Mouse (Mus musculus) embryonic facial prominence, embryonic 13.5 days (tissue): ENCODE data around the gene Rnase11. TPM values are rescaled to one million over a fixed set of nuclear protein-coding genes. Genes with fewer than 3 reads are reported as not detected.
A peak's percentile ranks its signal among the peaks of the same experiment; 100 is the strongest.
"Not testable (repeated sequence)": the region's sequence is repeated elsewhere in the genome, so short reads cannot be mapped to it uniquely, and the experiment has no call there.

ENCODE experiments used
- ATAC-seq: fragments of 200-750 bp; cut with Nextera tagmentation; 2 replicates; pipeline ENCODE4 v1.8.0; 2017; ENCODE audit warnings: low read depth; ENCODE audit not compliant: insufficient number of reproducible peaks, insufficient read depth, low FRiP score, low TSS enrichment
- H3K27ac ChIP-seq: fragments of 300-500 bp; sonication (generic); 2 replicates; pipeline ENCODE4 v1.5.1; 2015; ENCODE audit warnings: moderate library complexity, mild to moderate bottlenecking, inconsistent platforms
- H3K27me3 ChIP-seq: fragments of 300-500 bp; sonication (generic); 2 replicates; pipeline ENCODE4 v1.6.1; 2015; ENCODE audit warnings: mild to moderate bottlenecking, inconsistent platforms
- H3K36me3 ChIP-seq: fragments of 300-500 bp; sonication (generic); 2 replicates; pipeline ENCODE4 v1.6.1; 2015; ENCODE audit warnings: mild to moderate bottlenecking, inconsistent platforms
- H3K4me1 ChIP-seq: fragments of 300-500 bp; sonication (generic); 2 replicates; pipeline ENCODE4 v1.6.1; 2015; ENCODE audit warnings: inconsistent platforms
- H3K4me2 ChIP-seq: fragments of 300-500 bp; sonication (generic); 2 replicates; pipeline ENCODE4 v1.6.1; 2015; ENCODE audit warnings: moderate library complexity, mild to moderate bottlenecking, inconsistent platforms
- H3K4me3 ChIP-seq: fragments of 300-500 bp; sonication (generic); 2 replicates; pipeline ENCODE4 v1.5.1; 2015; ENCODE audit warnings: mild to moderate bottlenecking, inconsistent platforms
- H3K9ac ChIP-seq: fragments of 300-500 bp; sonication (generic); 2 replicates; pipeline ENCODE4 v1.6.1; 2015; ENCODE audit warnings: mild to moderate bottlenecking, inconsistent platforms
- H3K9me3 ChIP-seq: fragments of 300-500 bp; sonication (generic); 2 replicates; pipeline ENCODE4 v1.6.1; 2016; ENCODE audit warnings: inconsistent platforms
- WGBS: fragments of 180-500 bp; shearing (Covaris S2); methylation state at CpG from one replicate; pipeline ENCODE4 v1.1.7; 2015; ENCODE audit warnings: mixed read lengths; 5-methylcytosine and 5-hydroxymethylcytosine counted together
- polyA plus RNA-seq: library from polyadenylated mRNA; unstranded; fragments of >200 nt; fragmentation: Nextera tagmentation; extraction: Ambion mirVana; gene quantifications from 2 replicates; pipeline ENCODE4 v1.2.1, GENCODE M21; 2015

Rnase11 gene
- polyA plus RNA-seq = not detected in 2 replicates

DNA sequence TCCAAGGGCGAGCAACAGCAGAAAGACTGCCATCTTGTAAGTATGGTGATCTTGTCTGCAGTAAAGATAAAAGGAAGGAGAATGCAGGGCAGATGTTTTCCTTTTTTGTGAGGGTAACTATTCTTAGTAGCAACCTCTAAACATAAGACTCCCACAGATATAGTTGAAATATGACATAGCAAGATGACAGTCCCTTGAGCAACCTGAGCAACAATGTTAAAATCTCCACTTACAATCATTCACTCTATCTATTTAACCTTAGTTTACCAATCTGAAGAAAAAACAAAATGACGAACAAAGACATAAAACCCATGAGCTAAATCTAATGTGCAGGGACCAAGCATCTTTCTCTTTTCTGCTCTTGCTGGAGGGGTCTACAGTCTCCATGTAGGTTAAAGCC is at the start of gene Rnase11:
Rnase11 (minus strand) TSS at position 101 of the 400 bp plus-strand sequence.
- Histone ChIP-seq H3K27ac (no peak within 1 kb of the TSS), H3K4me2 (no peak within 1 kb of the TSS), H3K4me1 (peaks cover 5% of the 10 kb centered on the region; the same call in 1 of the 2 replicates), H3K9me3 (no peaks in the 10 kb centered on the region), H3K9ac (no peak within 1 kb of the TSS), H3K4me3 (no peak within 1 kb of the TSS), H3K27me3 (no peaks in the 10 kb centered on the region), H3K36me3 (no peaks in the 10 kb centered on the region)
- ATAC-seq = no peak
- WGBS = 78% methylated on average over 2 of the region's 2 CpGs

DNA sequence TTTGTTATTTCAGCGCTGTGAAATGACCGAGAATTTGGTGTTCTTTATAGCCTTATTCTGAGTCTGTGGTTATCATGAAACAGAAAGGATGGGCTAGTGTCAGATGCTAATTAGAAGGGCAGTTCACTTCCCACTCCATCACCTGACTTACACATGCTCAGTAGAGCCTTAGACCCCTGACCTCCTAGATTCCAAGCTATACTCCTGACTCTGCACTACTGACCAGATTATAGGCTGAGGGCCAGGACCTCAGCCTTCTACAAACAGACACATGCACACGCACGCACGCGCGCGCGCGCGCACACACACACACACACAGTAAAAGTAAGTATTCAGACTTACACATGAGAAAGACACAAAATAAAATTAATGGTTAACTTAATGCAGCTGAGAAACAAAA is 49.0 kb upstream of the Rnase11 start:
- H3K4me2 ChIP-seq = no peak overlapping the region
- no peaks in the 10 kb centered on the region for H3K4me1 ChIP-seq
- 94% methylated on average over 11 of the region's 11 CpGs for WGBS
- no peaks in the 10 kb centered on the region for H3K36me3 ChIP-seq
- H3K9ac ChIP-seq = no peak overlapping the region
- H3K4me3 ChIP-seq = no peak overlapping the region
- H3K27ac ChIP-seq = no peak overlapping the region
- ATAC-seq = no peak
- H3K27me3 ChIP-seq = no peaks in the 10 kb centered on the region
- no peaks in the 10 kb centered on the region for H3K9me3 ChIP-seq

DNA sequence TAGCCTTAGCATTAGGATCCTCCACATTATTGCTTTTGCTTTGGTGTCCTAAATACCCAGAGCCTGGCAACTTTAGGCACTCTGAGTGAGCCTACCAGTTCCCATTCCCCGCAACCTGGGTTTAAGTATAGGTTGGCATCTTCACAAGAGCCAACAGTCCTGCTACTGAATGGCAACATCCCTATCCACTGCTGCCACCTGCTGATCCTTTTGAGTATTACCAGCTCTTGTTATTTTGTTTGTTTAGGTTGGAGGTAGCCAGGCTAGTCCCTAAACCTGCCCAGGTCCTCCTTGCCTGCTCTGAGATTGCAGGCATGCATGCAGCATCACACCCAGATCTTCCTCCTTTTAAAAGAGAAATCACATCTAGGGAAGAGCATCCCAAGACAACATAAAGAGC is 48.3 kb upstream of the Rnase11 start:
- WGBS = 25% methylated on average over 1 of the region's 1 CpGs
- H3K4me3 ChIP-seq, H3K4me1 ChIP-seq, ATAC-seq, H3K27me3 ChIP-seq, H3K9ac ChIP-seq, H3K4me2 ChIP-seq, H3K36me3 ChIP-seq, H3K9me3 ChIP-seq, H3K27ac ChIP-seq: not testable (repeated sequence)

DNA sequence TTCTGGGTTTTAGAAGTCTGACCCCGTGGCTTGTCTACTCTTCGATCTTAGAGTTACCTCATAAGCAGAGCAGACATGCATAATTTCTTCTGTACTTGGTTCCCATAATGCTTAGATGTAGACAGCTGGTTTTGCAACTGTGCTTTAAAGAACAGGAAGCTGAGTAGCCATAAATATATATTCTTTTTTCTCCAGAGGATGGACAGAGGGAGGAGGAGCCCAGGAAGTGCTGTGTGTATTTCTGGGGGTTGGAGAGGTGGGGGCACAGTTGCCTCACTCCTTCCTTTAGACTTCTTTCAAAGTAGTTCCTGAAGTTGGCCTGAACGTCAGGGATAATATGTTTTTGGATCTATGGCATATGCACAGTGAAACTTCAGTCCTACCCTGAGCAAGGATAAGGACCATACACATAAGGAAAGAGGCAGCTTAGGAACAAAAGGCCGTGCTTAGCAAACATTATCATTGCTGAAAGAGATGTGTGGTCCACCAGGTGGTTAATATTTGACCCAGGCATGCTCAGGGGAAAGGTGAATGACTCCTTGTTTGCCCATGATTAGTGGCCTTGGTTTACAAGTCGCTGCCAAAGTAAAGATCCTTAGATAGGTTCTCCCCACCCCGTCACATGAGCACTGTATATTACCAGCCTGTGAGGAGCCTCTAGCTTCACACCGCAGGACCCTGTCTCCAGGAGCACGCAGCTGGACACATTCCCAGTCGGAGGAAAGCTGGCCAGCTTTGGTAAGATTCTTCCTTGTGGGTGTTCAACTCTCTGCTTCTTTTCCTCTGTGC is 46.0 kb upstream of the Rnase11 start:
- 65% methylated on average over 9 of the region's 9 CpGs for WGBS
- H3K9me3 ChIP-seq = no peaks in the 10 kb centered on the region
- no peaks in the 10 kb centered on the region for H3K36me3 ChIP-seq
- no peak overlapping the region for H3K27ac ChIP-seq
- H3K4me3 ChIP-seq = no peak overlapping the region
- ATAC-seq = no peak
- H3K4me1 ChIP-seq = no peaks in the 10 kb centered on the region
- no peak overlapping the region for H3K9ac ChIP-seq
- H3K4me2 ChIP-seq = no peak overlapping the region
- H3K27me3 ChIP-seq = no peaks in the 10 kb centered on the region

DNA sequence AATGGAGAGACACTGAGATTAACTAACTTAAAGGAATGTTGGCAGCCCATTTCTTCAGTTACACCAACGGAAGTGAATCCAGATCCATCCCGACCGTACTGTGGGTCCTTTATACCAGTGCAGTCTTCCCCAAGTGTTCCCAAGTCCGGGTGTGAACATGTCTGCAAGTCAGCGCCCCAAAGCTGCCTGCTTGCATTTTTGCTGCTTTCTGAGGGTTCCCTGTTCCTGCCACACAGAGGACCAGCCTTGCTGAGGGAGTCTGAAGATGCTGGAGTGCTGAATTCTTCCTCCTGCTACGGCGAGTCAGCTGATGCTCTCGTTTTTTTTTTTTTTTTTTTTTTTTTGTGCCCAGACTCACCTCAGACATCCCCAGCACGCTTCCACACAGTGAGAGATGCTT is 45.0 kb upstream of the Rnase11 start:
- 65% methylated on average over 9 of the region's 9 CpGs for WGBS
- no peaks in the 10 kb centered on the region for H3K36me3 ChIP-seq
- H3K4me2 ChIP-seq = no peak overlapping the region
- H3K9me3 ChIP-seq = no peaks in the 10 kb centered on the region
- no peak overlapping the region for H3K4me3 ChIP-seq
- no peak overlapping the region for H3K9ac ChIP-seq
- no peak for ATAC-seq
- H3K4me1 ChIP-seq = no peaks in the 10 kb centered on the region
- no peaks in the 10 kb centered on the region for H3K27me3 ChIP-seq
- no peak overlapping the region for H3K27ac ChIP-seq

DNA sequence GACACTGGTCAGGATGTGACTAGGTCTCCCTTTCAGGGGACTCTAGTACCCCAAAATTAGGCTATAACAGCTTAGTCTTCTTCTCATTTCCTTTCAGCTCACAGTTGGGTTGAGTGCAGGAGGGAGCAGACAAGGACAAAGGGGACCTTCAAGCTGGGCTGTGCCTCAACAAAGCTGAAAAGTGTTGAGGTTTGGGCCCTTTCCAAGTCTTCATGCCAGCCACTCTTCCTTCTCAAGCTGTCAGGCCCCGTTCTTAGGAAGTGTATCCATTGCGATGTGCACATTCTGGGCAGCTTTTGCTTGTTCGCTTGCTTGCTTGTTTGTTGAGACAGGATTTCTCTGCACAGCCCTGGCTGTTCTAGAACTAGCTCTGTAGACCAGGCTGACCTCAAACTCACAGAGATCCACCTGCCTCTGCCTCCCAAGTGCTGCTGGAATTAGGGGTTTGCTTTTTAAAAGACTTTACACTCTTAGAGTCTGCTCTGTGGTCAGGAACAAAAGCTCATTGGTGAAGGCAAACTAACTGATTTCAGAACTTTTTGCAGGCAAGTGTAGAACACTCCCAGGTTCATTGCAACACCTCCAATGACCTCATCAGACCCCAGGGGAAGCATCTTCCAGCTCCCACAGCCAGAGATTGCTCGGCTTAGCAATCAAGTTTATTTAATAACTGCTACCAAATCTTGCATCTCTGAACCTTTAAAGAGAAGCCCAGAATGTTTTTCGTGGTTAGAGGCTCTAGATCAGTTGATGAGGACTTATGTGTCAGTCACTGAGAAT is 44.3 kb upstream of the Rnase11 start:
- Histone ChIP-seq H3K27ac (no peak overlapping the region), H3K4me3 (no peak overlapping the region), H3K9ac (no peak overlapping the region), H3K9me3 (no peaks in the 10 kb centered on the region), H3K4me2 (no peak overlapping the region), H3K4me1 (no peaks in the 10 kb centered on the region), H3K27me3 (no peaks in the 10 kb centered on the region), H3K36me3 (no peaks in the 10 kb centered on the region)
- WGBS = 75% methylated on average over 5 of the region's 5 CpGs
- no peak for ATAC-seq

DNA sequence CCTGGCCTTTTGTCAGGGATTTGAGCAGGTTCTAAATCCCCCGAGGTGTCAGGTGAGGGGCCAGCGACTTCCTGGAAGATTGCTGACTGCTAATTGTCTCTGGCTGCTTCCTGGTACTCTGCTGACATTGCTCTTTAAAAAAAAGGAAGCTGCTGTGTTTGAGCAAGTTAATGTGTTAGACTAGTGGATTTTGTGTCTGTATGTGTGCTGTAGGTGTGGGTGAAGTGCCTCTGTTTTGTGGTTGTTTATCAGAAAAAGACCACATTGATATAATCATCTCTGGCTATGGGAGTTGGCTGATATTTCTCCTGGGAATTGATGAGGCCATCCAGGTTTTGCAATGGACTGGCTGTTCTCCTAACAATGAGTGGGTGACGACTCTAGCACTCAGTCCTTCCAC is 43.5 kb upstream of the Rnase11 start:
- Histone ChIP-seq H3K4me2 (no peak overlapping the region), H3K9ac (no peak overlapping the region), H3K4me3 (no peak overlapping the region), H3K27ac (no peak overlapping the region), H3K36me3 (no peaks in the 10 kb centered on the region), H3K4me1 (no peaks in the 10 kb centered on the region), H3K9me3 (no peaks in the 10 kb centered on the region), H3K27me3 (no peaks in the 10 kb centered on the region)
- no peak for ATAC-seq
- WGBS = 31% methylated on average over 3 of the region's 3 CpGs

DNA sequence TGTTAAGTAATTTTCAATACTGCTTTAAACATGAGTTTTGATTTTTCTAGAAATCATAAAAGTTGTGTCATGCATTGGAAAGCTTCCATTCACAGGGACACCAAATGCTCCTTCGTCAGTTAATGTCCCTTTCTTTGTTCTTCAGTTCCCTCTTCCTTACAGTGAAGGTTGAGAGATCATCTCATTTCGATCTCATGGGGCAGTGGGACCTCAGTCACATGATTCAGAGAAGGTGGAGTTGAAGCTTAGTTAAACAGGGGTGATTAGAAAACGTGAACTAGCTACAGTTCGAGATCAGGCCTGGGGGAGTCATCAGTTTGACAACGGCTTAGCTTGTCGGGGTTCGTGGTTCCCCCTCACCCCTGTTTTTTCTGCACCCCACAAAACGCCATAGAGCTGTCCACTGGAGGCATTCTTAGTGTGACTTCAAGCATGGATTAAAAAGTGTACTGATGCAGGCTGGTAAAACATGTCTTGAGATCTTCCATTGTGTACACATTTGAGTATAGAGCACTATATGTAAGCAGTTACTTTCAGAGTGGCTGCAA is 42.2 kb upstream of the Rnase11 start:
- no peak for ATAC-seq
- peak overlapping the region; percentile 73; the same call in 1 of the 2 replicates for H3K4me3 ChIP-seq

DNA sequence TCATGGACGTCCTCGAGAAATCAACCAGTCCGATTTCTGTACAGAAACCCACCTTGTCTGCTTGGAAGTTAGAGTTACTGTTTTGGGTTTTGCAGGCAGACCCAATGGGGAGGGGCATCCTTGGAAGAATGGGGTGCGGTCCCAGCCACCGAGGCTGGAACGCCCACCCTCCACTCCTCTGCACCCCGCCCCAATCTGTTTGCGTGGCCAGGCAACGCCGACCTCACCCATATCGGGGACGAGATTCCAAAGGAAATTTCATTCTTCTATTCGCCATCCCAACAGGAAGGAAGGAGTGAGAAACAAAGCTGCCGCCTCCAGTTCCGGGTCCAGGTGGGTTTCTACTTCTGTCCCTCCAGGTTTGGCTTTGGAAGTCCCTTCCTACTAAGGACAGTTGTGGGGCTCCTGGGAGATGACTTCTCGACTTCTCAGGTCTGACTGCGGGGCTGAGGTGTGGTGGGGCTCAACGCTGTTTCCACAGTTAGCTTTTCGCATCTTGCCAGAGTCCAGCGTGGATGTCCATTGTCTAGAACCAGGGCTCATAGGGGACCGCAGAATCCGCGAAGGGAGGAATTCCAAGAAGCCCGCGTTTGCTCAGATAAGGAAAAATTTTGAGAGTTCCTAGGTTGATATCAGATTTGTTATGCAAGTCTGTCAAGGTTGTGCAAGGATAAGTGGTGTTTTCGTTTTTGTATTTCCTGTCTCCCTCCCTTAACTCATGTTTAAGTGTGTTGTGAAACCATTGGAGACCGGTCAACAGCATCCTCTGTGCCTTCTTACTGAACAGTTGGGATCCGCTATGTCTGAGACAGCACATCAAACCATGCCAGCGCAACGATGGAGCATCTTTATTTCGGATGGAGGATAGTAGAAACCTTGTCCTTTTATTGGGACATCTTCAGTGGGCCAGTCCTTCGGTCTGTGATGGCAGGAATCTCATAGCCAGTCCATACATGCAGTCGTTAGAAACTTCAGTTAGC is 41.2 kb upstream of the Rnase11 start, which contains the start of the genes Rnase4 and Ang:
Rnase4 (plus strand) TSS at position 157 of the 980 bp plus-strand sequence.
Ang (plus strand) TSS at position 230 of the 980 bp plus-strand sequence.
- 0 out of 2 replicates have a peak, but pooled peaks have one; percentile 24 for ATAC-seq
- Histone ChIP-seq H3K4me2 (peak within 1 kb of the TSS; percentile 73), H3K36me3 (no peaks in the 10 kb centered on the region), H3K27me3 (no peaks in the 10 kb centered on the region), H3K27ac (peak within 1 kb of the TSS; percentile 88), H3K4me1 (no peaks in the 10 kb centered on the region), H3K9ac (peak within 1 kb of the TSS; percentile 74), H3K4me3 (peak within 1 kb of the TSS; percentile 73), H3K9me3 (no peaks in the 10 kb centered on the region)
- WGBS = 6% methylated on average over 33 of the region's 33 CpGs

More for the DNA sequence above, 42.2 kb upstream of the Rnase11 start:
- WGBS = 46% methylated on average over 8 of the region's 8 CpGs
- Histone ChIP-seq H3K36me3 (no peaks in the 10 kb centered on the region), H3K4me2 (peak overlapping the region; percentile 73), H3K9ac (no peak overlapping the region), H3K27ac (no peak overlapping the region), H3K4me1 (no peaks in the 10 kb centered on the region), H3K27me3 (no peaks in the 10 kb centered on the region), H3K9me3 (no peaks in the 10 kb centered on the region)

DNA sequence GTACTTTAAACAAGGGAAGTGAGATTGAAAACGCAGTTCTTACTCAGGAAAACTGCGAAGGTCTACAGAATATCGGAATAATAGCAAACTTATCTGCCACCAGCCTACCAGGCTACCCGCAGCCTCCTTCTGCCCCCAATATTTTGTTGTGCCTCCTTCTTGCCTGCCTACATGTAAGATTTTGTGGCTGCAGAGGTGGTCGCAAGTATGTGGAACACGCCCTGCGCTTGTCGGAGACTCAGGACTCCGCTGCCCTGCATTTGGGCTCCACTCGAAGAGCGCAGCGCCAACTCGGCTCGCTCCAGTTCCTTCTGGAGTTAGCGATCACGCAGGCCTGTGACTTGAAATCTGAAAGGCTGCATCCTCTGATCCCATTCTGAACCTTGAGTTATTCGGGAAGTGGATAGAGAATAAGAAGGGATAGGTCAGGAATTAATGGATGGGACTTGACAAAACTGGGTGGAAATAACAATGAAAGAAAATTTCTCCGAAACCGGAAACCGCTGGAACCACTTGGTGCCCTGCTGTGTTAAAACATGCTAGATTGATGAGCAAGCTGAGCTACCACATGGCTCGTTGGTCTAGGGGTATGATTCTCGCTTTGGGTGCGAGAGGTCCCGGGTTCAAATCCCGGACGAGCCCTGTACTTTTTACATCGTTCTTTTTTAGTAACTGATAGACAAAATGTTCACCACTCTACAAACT is 40.3 kb upstream of the Rnase11 start:
- no peaks in the 10 kb centered on the region for H3K36me3 ChIP-seq
- H3K27ac ChIP-seq = peak overlapping the region; percentile 88
- peak overlapping the region; percentile 73 for H3K4me3 ChIP-seq
- no peaks in the 10 kb centered on the region for H3K4me1 ChIP-seq
- ATAC-seq = peak; percentile 45
- no peaks in the 10 kb centered on the region for H3K27me3 ChIP-seq
- peak overlapping the region; percentile 73 for H3K4me2 ChIP-seq
- H3K9ac ChIP-seq = peak overlapping the region; percentile 72
- WGBS = under 1% methylated on average over 27 of the region's 27 CpGs
- H3K9me3 ChIP-seq = no peaks in the 10 kb centered on the region
